Mouse (Mus musculus) cerebral cortex, adult 2 months (tissue): ENCODE data around the gene Polr1e.

Experiments used
- WGBS: fragments of 180-500 bp; shearing (Covaris S2); methylation state at CpG from one replicate; pipeline ENCODE4 v1.1.7; 2018; 5-methylcytosine and 5-hydroxymethylcytosine counted together

Gene Polr1e

DNA sequence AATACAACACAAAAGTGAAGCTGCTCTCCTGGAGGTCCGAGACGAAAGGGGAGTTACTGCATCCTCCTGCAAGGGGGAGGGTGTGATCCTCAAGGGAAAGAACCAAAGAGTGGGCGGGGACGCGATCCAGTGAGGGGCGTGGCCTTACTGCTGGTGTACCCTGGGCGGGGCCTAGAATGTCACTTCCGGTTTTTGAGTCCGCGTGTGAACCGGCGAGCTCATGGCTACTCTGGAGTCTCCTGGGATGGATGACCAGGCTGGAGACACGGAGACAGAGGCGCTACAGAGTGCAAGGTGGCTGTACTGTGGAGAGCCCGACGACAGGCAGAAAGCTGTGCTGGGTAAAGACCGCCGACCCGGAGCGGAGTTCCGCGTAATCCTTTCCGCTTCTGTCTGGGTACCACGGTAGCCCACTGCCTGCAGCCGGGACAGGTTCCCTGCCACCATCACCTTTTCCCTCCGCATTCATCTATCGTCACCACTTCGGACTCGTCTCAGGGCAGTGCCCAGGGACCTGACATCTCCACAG, at the start of gene Polr1e:
TSS of gene Polr1e (plus strand) at position 132 of the 529 bp plus-strand sequence.
- 1% methylated on average over 29 of the region's 29 CpGs for WGBS

DNA sequence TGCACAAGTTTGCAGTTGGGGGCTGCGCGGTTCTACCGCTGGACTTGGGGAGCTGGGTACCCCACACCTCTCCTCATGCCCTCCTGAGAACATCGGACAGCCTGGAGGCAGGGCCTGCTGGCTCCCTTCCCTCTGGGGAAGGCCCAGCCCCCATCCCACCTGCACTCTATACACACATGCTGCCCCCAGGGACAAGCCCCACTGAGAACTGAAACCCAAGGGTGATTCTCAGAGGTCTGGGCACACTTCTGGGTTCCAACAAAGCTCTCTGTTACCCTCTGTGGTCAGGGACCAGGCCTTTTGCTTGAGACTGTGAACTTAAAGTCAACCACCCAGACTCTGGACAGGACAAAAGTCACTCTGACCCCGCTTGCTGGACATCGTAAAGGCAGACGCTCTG, 48.3 kb upstream of the Polr1e start:
- 94% methylated on average over 7 of the region's 7 CpGs for whole genome bisulfite sequencing

DNA sequence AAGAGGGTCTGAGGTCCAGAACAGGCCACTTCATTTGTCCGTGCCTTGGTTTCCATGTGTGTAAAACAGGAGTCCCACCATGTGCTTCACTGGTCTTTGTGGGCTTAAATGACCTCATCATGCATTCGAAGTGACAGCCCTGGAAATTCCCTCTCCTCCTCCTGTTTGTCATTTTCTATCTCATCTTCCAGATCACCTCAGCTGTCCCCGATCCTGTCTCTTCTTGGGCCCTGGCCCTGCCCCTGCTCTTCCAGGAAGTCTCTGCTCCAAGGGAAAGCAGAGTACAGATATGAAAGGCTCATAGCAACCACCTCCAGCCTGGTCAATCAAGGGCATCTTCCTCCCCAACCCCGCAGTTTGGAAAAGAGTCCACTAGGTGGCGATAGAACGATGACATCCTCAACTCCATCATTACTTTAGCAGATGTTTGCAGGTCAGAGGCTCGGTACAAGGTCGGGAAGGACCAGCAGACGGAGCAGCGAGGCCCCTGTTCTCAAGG, 47.7 kb upstream of the Polr1e start:
- WGBS, result 33% methylated on average over 10 of the region's 10 CpGs

DNA sequence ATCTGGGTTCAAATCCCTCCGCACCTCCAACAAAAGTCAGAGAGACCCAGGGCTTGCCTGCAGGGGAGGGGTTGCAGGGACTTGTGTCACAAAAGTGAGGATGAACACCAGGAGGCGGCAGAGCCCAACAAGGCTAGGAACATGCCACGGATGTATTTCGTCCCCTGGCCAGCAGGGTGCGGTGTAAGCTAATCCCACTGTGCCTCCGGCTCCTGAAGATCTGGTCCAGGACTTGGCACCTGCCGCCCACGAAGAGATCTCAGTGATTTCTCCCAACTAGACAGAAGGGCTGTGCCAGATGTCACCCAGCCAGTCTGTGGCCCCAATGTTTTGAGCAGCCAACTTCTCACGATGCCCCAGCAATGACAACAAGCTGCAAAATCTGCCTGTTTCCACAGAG, 44.9 kb upstream of the Polr1e start:
- 10% methylated on average over 9 of the region's 9 CpGs for WGBS

DNA sequence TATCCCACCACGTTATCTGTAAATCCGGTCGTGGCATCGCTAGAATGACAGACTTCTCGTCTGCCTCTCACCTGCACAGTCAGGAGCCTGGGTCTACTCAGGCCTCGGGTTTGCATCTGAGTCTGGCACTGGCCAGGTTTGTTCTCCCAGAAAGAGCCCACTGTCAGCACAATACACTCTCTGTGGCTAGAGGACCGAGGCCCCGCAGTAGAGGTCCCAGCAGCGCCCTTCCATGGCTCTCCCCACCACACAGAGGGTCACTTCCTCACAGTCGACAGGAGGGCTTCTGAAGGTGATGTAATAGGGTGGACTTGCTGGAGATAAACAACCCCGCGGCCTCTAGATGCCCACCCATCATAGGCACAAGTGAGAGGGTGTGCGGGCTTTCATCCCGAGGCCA, 44.5 kb upstream of the Polr1e start:
- 43% methylated on average over 14 of the region's 14 CpGs for WGBS

DNA sequence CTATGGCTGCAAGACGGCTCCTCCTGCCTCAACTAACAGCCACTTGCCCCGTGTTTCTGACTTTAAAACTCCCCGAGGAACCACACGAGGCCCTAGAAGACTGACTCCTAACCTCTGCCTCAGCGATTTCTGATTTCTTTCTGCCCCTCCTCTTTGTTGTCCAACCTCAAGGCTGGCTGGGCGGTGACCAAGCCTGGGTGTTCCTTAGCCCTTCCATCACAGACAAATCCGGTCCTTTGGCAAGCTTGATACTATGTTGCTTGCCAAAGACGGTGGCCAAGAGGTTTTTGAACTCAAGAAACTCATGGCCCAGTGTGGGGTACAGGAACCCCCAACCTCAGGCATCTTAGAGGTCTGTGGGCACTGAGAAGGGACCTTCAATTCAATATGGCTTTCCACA, 44.1 kb upstream of the Polr1e start:
- WGBS, result 69% methylated on average over 8 of the region's 8 CpGs

DNA sequence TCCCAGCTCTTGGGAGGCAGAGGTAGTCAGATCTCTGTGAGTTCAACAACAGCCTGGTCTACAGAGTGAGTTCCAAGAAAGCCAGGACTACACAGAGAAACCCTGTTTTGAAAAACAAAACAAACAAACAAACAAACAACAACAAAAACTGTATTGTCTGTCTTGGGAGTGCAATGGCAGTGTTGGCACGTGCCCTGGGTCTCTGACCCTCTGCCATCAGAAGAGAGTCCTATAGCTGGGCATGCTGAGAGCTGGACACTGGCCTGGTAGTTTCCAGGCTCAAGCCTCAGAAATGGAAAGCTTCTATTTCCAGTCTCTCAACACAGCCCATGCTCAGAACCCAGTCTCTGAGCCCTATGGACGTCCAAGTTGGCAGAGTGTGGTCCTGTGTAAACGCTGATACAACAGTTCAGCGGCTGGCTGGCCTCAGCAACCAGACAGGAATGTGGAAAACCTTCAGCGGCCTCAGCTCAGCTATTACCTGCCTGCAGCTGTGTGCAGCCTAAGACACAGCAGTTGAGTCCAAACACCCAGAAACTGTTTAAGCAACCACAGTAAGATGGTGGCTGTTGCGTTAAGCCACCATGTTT, 42.3 kb upstream of the Polr1e start:
- WGBS, result 66% methylated on average over 6 of the region's 6 CpGs

DNA sequence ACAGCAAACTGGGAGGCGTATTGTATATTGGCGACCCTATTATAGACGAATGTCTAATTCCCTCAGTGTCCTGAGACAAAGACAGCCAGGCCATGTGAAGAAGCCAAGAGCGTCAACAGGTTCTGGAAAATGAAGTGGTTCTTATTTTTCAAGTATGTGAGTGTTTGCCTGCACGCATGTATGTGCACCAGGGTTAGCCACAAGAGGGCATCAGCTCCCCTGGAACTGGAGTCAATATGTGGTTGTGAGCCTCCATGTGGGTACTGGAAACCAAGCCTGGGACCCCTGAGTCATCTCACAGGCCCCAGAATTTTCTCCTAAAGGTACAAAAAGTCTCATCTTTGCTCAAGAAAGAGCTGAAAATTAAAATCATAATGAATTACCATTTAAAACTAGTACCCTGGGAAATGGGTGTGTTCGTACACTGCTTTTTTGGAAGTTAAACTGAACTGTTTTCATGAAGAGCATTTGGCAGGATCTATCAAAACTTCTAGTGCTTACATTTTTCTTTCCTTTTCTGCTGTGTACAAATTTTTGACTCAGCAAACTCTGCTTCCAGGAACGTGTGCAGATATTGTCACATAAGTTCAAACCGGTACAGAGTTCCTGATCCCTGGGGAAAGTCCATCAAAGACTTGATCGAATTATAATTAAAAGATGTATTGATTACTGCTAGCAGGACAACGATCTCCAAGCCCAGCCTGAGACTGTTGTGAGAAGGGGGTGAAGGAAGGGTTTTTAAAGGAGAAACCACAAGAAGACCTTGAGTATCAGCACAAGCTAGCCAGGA, 41.3 kb upstream of the Polr1e start:
- 91% methylated on average over 10 of the region's 10 CpGs for WGBS

DNA sequence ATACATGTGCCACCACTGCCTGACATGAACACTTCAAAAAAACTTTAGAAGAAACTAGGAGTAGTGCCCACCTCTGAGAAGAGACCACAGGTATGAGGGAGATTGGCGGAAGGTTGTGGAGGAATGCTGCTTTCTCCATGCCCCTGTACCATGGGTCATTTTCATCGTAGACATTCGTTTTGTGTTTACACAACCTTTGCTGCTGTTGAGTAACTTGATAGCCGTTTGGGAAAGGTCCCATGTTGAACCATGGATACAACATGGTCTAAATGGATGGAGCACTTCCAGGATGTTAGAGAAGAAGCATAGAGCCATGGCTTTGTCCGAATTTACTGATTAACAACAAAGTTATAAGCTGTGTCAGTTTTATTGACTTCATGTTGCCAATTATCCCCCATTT, 40.2 kb upstream of the Polr1e start:
- 89% methylated on average over 5 of the region's 5 CpGs for WGBS

DNA sequence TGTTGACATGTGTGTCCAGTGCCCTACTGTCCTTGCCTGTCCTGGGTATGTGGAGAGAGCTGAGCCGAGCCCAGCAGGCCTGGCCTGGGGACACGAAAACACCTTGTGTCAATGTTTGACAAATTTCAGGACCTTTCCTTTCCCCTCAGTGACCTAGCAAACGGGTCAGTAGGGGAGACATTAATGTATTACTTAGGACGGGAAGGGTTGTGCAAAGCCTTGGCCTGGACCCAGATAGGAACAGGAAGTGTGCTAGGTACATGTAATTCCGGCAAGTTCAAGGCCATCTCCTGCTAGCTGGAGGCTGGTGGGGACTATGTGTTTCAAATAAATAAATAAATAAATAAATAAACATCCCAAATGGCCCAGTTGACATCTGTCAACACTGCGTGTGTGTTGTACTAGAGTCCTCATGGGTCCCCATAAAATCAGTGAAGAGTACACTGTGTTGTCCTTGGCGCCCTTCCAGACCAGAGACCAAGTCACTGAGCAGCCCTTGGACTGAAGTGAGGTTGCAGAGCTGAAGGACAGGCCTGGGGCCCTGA, 38.5 kb upstream of the Polr1e start:
- 86% methylated on average over 7 of the region's 7 CpGs for WGBS

DNA sequence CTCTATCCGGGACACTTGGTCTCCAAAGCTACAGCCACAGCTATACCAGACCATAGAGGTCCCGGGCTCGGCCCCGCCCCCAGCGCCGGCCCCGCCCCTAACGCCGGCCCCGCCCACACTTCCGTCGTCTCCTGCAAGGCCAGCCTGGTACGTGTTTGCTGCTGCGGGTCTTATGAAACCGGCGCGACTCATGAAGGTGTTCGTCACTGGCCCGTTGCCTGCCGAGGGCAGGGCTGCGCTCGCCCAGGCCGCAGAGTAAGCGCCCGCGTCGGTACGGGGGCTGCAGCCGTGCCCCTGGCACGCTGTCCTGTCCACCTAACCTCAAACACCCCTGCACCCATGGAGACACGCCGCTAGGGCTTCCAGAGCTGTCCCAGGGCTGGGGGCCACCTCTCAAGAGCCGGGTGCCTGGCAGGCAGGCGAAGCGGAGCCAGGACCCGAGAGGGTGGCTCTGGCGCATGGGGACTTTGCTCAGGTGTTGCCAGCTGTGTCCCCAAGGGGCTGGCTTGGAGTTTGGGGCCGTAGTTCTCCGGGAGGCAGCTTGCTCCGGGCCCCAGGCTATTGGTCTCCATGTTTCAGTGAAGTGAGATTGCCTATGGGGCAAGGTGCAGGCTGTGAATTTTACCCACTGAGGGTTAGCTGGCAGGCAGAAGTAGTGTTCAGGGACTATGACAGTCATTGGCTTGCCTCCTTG, 37.0 kb upstream of the Polr1e start, which contains the start of gene Grhpr:
TSS of gene Grhpr (plus strand) at position 116 of the 694 bp plus-strand sequence.
- 1% methylated on average over 40 of the region's 40 CpGs for WGBS

DNA sequence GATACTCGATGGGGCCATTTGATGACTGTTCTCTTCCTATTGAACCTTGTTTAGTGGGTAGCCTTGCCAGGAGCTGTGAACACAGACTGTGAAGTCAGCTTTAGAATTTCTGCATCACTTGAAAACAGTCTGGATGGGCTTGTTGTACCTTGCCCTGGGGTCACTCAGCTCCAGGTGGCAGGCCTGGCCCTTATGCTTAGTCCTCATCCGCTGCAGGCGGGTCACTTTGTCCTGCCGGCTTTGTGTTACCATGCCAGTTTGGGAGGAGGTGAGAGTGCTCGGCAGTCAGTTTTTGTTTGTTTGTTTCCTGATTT, 36.5 kb upstream of the Polr1e start:
- 38% methylated on average over 5 of the region's 5 CpGs for WGBS

DNA sequence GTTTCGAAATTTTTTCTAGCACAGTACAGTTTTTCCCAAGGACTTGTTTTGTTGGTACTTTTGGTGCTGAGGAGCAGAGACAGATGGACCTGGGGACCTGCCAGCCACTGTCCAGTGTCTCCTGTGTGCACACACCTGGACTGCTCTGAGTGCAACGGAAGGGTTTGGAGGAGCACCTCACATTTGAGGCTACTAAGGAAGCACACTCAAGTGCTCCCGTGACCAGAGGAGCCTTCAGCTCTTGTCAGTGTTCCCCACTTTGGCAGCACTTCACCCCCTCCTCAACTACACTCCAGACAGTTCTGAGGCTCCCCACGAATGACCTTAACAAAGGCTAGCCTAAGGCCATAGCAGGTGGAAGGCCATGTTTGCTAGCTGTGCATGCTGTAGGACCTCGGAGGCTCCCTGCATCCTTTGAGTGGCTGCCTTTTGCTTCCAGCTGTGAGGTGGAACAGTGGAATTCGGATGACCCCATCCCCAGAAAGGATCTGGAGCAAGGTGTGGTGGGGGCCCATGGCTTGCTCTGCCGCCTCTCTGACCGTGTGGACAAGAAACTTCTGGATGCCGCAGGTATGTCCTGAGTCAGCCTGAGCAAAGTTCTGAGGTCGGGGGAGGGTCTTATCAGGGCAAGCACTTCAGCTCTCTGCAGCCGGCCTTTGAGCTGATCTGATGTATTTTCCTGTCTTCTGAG, 35.8 kb upstream of the Polr1e start:
- WGBS, result 84% methylated on average over 11 of the region's 11 CpGs

DNA sequence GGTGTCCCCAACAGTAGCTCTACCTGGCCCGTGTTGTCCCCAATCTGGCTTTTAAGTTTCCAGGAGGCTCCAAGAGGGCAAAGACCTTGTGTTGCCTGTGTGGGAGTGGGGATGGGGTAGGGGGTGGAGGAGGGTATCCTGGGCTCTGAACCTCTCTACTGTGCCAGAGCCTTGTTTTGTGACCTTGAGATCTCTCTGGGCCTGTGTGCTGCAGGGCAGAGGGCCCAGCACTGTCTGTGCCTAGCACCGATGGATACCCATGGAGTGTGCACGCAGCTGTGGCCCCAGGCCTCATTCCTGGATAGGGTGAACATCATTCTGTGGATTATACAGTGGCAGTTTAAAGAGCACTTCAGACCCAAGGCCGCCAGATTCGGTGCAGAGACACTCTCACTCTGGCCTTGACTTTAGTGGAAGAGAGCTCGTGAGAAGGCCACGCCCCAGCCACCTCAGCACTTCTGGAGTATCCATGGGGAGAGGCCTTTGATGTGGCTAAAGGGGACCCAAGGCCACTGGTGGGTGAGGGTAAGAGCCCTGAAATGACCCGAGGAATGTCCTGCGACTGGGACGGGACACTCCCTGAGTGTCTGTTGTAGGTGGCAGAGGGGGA, 35.1 kb upstream of the Polr1e start:
- 87% methylated on average over 10 of the region's 10 CpGs for WGBS

DNA sequence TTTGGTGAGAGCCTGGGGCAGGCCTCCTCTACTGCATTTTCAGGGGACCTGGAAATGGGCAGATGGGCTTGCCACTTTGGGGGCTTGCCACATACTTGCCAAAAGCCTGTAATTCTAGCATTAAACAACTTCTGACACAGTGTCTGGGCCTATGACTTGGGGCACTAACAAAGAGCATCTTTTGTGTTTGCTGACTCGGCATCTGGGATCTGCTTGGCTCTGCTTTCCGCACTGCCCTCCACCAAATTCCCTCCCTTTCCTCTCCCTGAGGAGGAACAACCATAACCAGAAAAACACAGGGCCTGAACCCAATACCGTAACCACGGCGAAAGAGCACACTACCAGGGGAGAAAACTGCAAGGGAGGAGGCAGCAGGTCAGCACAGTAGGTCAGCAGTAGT, 27.8 kb upstream of the Polr1e start:
- 83% methylated on average over 5 of the region's 5 CpGs for WGBS

DNA sequence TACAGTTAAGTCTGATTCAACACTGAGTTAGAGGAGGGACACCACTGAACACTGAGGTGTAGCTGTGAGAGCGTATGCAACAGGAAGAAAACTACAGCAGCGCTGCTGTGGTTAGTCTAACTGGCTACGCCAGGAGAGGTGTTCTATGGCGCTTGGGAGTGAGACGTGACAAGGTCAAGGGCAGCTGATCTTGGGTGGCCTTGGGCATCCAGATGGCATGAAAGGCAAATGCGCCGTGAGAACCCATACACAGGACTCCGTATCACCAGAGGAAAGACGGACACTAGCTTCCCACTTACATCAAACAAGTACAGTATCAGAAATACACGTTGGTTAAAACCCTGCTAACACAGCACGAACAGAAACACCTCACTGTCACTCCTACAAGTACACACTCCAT, 26.1 kb upstream of the Polr1e start:
- 92% methylated on average over 11 of the region's 11 CpGs for WGBS

DNA sequence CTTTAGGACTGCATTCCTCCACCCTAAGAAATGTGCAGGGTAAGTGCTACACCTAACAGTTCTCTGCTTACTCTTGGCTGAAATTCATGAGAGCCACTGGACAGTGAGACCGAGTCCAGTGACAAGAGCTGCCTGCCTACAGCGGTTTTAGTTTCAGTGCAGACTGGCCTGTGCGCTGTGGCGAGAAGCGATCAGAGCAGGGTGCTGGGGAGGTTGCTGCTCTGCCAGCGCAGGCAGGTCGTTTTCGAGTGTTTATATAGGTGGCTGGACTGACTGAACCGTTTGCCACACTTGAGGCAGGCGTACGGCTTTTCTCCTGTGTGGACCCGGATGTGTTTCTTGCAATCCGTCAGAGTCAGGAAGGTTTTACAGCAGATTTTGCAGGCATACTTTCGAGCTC, 25.2 kb upstream of the Polr1e start:
- WGBS, result 92% methylated on average over 14 of the region's 14 CpGs

DNA sequence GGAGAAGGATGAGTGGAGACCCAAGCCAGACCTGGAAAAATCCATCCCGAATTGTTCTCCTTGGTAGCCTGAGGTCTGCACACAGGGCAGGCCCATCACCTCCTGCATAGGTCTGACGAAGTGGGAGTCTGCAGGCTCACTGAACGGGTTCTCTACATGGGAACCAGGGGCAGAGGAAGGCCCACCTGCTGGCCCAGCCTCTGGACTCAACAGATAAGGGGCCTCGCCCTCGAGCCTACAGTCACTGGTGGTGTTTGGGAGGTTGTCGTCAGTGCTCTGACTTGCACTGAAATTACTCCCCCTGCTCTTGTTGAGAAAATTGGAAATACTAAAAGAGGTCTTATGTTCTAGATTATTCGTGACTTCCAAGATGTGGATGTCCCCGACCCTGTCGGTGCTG, 24.5 kb upstream of the Polr1e start:
- 92% methylated on average over 9 of the region's 9 CpGs for WGBS

DNA sequence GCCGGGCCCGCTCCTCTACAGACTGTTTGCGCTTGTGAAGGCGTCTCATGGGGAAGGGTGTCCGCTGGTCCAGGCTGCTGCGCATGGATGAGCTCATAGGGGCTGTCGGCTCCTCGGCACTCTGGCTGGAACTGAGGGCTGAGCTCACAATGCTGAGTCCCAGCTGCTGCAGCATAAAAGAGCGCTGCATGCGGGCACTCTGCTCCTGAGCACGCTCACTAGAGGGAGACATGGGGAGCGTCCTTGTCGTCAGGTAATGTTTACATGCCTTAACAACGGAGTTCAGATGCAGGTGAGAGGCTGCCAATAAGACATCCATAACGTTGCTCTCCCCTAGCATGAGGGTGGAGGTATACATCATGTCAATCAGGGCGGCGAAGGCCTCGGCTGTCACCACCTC, 23.6 kb upstream of the Polr1e start:
- 86% methylated on average over 18 of the region's 18 CpGs for WGBS

DNA sequence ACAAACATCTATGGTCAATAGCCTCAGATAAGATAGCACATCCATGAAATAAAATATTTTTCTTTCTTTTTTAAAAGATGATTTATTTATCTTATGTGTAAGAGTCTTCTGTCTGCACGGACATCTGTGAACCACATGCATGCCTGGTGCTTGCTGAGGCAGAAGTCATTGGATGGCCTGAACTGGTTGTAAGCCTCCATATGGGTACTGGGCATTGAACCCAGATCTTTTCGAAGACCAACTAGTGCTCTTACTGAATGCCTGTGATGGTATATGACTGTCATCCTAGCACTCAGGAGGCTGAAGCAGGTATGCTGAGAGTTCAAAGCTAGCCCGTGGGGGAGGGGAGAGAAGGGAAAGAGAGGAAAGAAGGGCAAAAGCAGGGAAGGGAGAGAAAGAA, 20.3 kb upstream of the Polr1e start:
- 75% methylated on average over 3 of the region's 3 CpGs for WGBS

DNA sequence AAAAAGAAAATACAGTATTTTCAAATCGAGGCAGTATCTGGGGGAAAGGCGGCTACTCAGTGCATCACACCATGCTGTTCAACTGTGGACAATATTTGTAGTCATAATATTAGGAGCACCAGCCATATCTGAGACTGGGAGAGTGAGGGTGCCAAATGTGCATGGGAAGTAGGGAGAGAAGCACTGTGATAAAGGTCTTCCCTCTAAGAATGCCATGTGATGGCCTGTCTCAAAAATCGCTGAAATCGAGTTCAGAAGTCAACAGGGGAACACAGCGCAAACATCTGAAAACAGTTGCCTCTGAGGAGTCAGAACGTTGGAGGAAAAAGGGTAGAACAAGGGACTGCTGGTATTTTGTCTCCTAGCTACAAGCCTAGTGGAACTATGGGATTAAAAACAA, 18.4 kb upstream of the Polr1e start:
- 85% methylated on average over 6 of the region's 6 CpGs for WGBS
